Mouse (Mus musculus): ENCODE measurements around the gene Gm28048. TPM values are rescaled to one million over a fixed set of nuclear protein-coding genes. Genes with fewer than 3 reads are reported as not detected.

Gene Gm28048
- polyA plus RNA-seq, 1 experiment = 0.91 TPM

DNA sequence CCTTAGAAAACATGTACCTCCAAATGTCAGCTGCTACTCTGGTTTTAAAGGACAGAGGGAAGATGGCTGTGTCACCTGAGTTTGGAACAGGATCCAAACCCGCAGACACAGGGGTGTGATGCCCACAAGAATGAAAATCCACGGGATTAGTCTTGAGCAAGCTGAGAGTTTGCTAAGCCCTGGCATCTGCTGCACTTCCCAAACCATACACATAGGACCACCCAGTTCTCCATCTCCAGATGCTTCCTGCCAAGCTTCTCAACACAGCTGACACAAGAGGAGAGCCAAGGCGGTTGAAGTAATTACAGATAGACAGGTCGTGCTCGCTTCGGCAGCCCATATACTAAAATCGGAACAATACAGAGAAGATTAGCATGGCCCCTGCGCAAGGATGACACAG, 113.3 kb downstream of the Gm28048 start:
- TF ChIP-seq POLR2A (IDR thresholded peaks at IDR 0.05; ENCODE audit: control insufficient read depth, low read depth, low read length) (no peak), CTCF (IDR thresholded peaks at IDR 0.05; ENCODE audit: control insufficient read depth, insufficient read depth, insufficient replicate concordance, low read depth, low read length) (no peak)
- no peak overlapping the region for H3K27ac ChIP-seq (ENCODE audit: control insufficient read depth, insufficient read depth, low read depth, low read length)
- H3K36me3 ChIP-seq (ENCODE audit: control insufficient read depth, insufficient read depth, low read length) = no peaks in the 10 kb centered on the region

GRCm38 (mm10) chr11:22867691-22868090, 114.2 kb downstream of the Gm28048 start:
- Histone ChIP-seq H3K4me1 (ENCODE audit: control insufficient read depth, insufficient read depth, low read length) (no peaks in the 10 kb centered on the region; the same call in 1 of the 2 replicates), H3K27ac (ENCODE audit: control insufficient read depth, insufficient read depth, low read depth, low read length) (no peak overlapping the region), H3K27me3 (ENCODE audit: control insufficient read depth, insufficient read depth, low read length) (no peaks in the 10 kb centered on the region), H3K4me3 (ENCODE audit: control insufficient read depth, low read depth, low read length) (no peak overlapping the region), H3K36me3 (ENCODE audit: control insufficient read depth, insufficient read depth, low read length) (no peaks in the 10 kb centered on the region)
- no peak for TF ChIP-seq POLR2A (IDR thresholded peaks at IDR 0.05; ENCODE audit: control insufficient read depth, low read depth, low read length)
- TF ChIP-seq CTCF (IDR thresholded peaks at IDR 0.05; ENCODE audit: control insufficient read depth, insufficient read depth, insufficient replicate concordance, low read depth, low read length) = no peak

More for the DNA sequence above, 113.3 kb downstream of the Gm28048 start:
- Histone ChIP-seq H3K4me1 (ENCODE audit: control insufficient read depth, insufficient read depth, low read length) (peaks cover 3% of the 10 kb centered on the region), H3K27me3 (ENCODE audit: control insufficient read depth, insufficient read depth, low read length) (no peaks in the 10 kb centered on the region), H3K4me3 (ENCODE audit: control insufficient read depth, low read depth, low read length) (no peak overlapping the region)

- TF ChIP-seq CTCF (IDR thresholded peaks at IDR 0.05; ENCODE audit: control insufficient read depth, insufficient read depth, insufficient replicate concordance, low read depth, low read length) = no peak
- TF ChIP-seq POLR2A (IDR thresholded peaks at IDR 0.05; ENCODE audit: control insufficient read depth, low read depth, low read length) = no peak
- no peaks in the 10 kb centered on the region for H3K27me3 ChIP-seq (ENCODE audit: control insufficient read depth, insufficient read depth, low read length)
- H3K4me1 ChIP-seq (ENCODE audit: control insufficient read depth, insufficient read depth, low read length) = peaks cover 1% of the 10 kb centered on the region
- no peak overlapping the region for H3K4me3 ChIP-seq (ENCODE audit: control insufficient read depth, low read depth, low read length)
- peak overlapping the region; percentile 16; the same call in 1 of the 2 replicates for H3K27ac ChIP-seq (ENCODE audit: control insufficient read depth, insufficient read depth, low read depth, low read length)
- no peaks in the 10 kb centered on the region for H3K36me3 ChIP-seq (ENCODE audit: control insufficient read depth, insufficient read depth, low read length)
Observed at GRCm38 (mm10) chr11:22865635-22866246, 116.1 kb downstream of the Gm28048 start.

DNA sequence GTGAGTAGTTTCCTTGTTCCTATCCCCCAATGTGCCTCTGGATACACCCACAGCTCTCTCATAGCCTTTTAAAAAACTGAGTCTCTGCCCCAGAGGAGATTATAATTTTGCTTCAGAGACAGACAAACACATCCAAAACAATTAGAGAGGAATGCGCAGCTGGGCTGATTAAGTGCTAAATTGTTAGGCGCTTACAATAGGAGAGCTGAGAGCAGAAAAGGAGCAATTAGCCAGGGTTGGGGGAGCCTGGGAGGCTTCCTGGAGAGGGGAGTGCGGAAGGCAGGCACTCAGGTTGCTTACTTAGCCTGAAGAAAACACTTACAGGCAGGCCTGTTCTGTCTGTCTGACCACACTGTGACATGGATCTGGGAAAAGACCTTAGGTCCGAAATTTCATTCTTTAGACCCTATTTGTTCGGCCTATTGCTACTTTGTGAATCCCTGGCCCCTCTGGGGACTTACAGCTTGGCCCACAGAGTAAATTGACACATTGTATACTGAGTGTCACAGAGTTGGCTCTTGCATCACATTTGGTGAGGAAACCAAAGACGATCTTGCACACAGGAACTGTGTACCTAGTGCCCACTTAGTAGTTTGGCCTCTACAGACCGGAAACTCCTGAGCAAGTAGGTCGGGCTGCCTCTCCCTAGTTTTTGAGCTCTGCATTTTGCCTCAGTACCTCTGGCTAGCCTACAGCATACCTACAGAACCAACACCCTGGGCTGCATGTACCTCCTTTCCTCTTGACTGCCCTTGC, 117.4 kb downstream of the Gm28048 start:
- Histone ChIP-seq H3K36me3 (ENCODE audit: control insufficient read depth, insufficient read depth, low read length) (no peaks in the 10 kb centered on the region), H3K27ac (ENCODE audit: control insufficient read depth, insufficient read depth, low read depth, low read length) (no peak overlapping the region), H3K27me3 (ENCODE audit: control insufficient read depth, insufficient read depth, low read length) (0 out of 2 replicates have a peak, but pooled peaks cover under 1% of the 10 kb centered on the region), H3K4me3 (ENCODE audit: control insufficient read depth, low read depth, low read length) (no peak overlapping the region), H3K4me1 (ENCODE audit: control insufficient read depth, insufficient read depth, low read length) (peaks cover 10% of the 10 kb centered on the region)
- TF ChIP-seq CTCF (IDR thresholded peaks at IDR 0.05; ENCODE audit: control insufficient read depth, insufficient read depth, insufficient replicate concordance, low read depth, low read length) = no peak
- no peak for TF ChIP-seq POLR2A (IDR thresholded peaks at IDR 0.05; ENCODE audit: control insufficient read depth, low read depth, low read length)

DNA sequence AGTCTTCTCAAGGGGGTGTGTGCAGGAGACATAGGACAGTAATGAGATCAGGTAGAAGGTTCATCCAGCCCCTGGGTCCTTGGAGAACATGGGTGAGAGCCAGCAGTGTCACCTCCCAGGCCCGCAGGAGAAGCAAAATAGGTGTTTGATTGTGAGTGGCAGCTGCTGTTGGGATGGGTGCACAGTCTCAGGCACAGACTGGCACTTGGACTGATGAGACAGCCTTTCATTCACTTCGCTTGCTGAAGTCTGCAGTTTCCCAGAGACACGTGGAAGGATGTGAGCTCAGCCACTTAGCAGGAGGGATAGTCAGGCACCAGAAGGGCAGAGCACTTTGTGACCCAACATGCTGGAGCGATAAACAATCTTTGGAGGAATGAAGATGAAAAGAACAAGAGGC, 118.3 kb downstream of the Gm28048 start:
- H3K36me3 ChIP-seq (ENCODE audit: control insufficient read depth, insufficient read depth, low read length) = no peaks in the 10 kb centered on the region
- TF ChIP-seq CTCF (IDR thresholded peaks at IDR 0.05; ENCODE audit: control insufficient read depth, insufficient read depth, insufficient replicate concordance, low read depth, low read length) (no peak), POLR2A (IDR thresholded peaks at IDR 0.05; ENCODE audit: control insufficient read depth, low read depth, low read length) (no peak)
- peaks cover 4% of the 10 kb centered on the region; the same call in 1 of the 2 replicates for H3K27me3 ChIP-seq (ENCODE audit: control insufficient read depth, insufficient read depth, low read length)

DNA sequence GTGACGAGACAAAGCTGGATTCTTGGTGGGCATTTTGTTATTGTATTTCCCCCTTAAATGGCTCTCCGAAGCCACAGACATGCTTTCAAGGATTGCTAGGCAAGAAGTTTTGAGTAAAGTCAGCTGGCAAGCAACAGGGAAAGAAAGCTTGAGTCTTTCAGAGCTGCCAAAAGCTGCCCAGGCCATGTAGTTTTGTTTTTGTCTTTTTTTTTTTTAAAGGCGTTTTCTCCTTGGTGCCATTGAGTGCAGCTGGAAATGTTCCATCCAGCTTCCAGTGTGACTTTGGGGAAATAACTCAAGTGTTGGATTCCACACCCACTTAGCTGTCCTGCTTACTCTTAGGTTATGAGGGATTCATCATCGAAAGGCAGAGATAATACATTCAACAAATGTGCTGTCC, 120.6 kb downstream of the Gm28048 start:
- no peak overlapping the region for H3K27ac ChIP-seq (ENCODE audit: control insufficient read depth, insufficient read depth, low read depth, low read length)
- TF ChIP-seq POLR2A (IDR thresholded peaks at IDR 0.05; ENCODE audit: control insufficient read depth, low read depth, low read length) (no peak), CTCF (IDR thresholded peaks at IDR 0.05; ENCODE audit: control insufficient read depth, insufficient read depth, insufficient replicate concordance, low read depth, low read length) (no peak)
- H3K27me3 ChIP-seq (ENCODE audit: control insufficient read depth, insufficient read depth, low read length) = peaks cover 4% of the 10 kb centered on the region; the same call in 1 of the 2 replicates
- H3K4me1 ChIP-seq (ENCODE audit: control insufficient read depth, insufficient read depth, low read length) = peaks cover 17% of the 10 kb centered on the region
- no peak overlapping the region for H3K4me3 ChIP-seq (ENCODE audit: control insufficient read depth, low read depth, low read length)
- H3K36me3 ChIP-seq (ENCODE audit: control insufficient read depth, insufficient read depth, low read length) = no peaks in the 10 kb centered on the region

More for the DNA sequence above, 118.3 kb downstream of the Gm28048 start:
- Histone ChIP-seq H3K4me1 (ENCODE audit: control insufficient read depth, insufficient read depth, low read length) (peaks cover 16% of the 10 kb centered on the region), H3K4me3 (ENCODE audit: control insufficient read depth, low read depth, low read length) (no peak overlapping the region), H3K27ac (ENCODE audit: control insufficient read depth, insufficient read depth, low read depth, low read length) (no peak overlapping the region)
